Mouse (Mus musculus) cerebellum, postnatal 4 days (tissue): ENCODE measurements around the gene Chrm1.
"Not testable (repeated sequence)": the region's sequence is repeated elsewhere in the genome, so short reads cannot be mapped to it uniquely, and the experiment has no call there.

Source experiments
- DNase-seq, 2 experiments: peaks; one replicate each; pipeline ENCODE4 v3.0.0; 2022; ENCODE audit warnings: low spot score in 2 of 2, mixed read lengths in 1 of 2

The Chrm1 gene

GRCm38 (mm10) chr19:8716767-8717475 lies 53.3 kb downstream of the Chrm1 start:
- DNase-seq, result no peak

GRCm38 (mm10) chr19:8718357-8718756 lies 54.8 kb downstream of the Chrm1 start:
- DNase-seq, result peak in 1 of 2 experiments; percentile 37

- DNase-seq, result not testable (repeated sequence)
These were observed 55.4 kb downstream of the Chrm1 start for GRCm38 (mm10) chr19:8719037-8719436.

GRCm38 (mm10) chr19:8721378-8721777 lies 57.8 kb downstream of the Chrm1 start:
- DNase-seq, result no peak

- no peak for DNase-seq
These were observed 58.4 kb downstream of the Chrm1 start for GRCm38 (mm10) chr19:8722021-8722420.

- DNase-seq, result no peak
These were observed 58.9 kb downstream of the Chrm1 start for GRCm38 (mm10) chr19:8722559-8722906.

GRCm38 (mm10) chr19:8722907-8723573 lies 59.5 kb downstream of the Chrm1 start, which contains the start of gene Slc3a2:
TSS of gene Slc3a2 (minus strand) at chr19:8723369.
- DNase-seq, result peak; percentile 79 to 93

GRCm38 (mm10) chr19:8723574-8724346 lies 60.2 kb downstream of the Chrm1 start:
- DNase-seq, result no peak

- no peak for DNase-seq
These were observed 60.8 kb downstream of the Chrm1 start for GRCm38 (mm10) chr19:8724392-8724791.

GRCm38 (mm10) chr19:8725081-8725613 lies 61.6 kb downstream of the Chrm1 start:
- DNase-seq, result no peak

- DNase-seq, result no peak
These were observed 63.2 kb downstream of the Chrm1 start for GRCm38 (mm10) chr19:8726609-8727390.

- DNase-seq, result no peak
These were observed 64.0 kb downstream of the Chrm1 start for GRCm38 (mm10) chr19:8727495-8728114.

GRCm38 (mm10) chr19:8728335-8729099 lies 64.9 kb downstream of the Chrm1 start:
- DNase-seq, result not testable (repeated sequence)
